9 mouse cellular contexts compared by ENCODE assay signal in the genomic region with DNA sequence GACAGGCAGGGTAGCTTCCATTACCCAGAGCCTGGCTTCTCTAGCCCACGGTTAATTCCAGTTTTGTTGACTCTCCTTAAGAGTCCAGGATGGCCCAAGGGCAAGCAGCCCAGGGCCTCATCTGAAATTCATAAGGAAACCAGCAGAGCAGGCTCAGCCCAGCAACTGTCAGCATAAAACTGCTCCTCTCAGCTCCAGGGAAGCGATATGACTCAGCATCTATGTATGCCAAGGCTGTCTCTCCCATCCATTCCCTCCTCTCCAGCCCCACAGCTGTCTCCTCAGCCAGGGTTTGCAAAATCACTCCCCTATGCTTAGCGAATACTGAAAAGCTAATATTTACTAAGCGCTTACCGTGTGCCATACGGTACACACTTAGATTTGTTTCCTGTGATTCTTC.
A peak's percentile ranks its signal among the peaks of the same experiment; 100 is the strongest.
DNase-seq lines count a peak whose midpoint lies in the region; ATAC-seq lines count a peak whose summit lies in the region.
"Had no signal": no experiment of that assay in that cellular context is flagged by ENCODE, and none has a peak within 500 bp of the region (broad histone marks: within the 10 kb centered on the region; RNA-seq: fewer than 3 reads in every experiment).

No protein-coding gene starts in this region.

- H3K27ac ChIP-seq in midbrain, embryonic 11.5 days (ENCODE audit: low read depth, low read length), result no peak overlapping the region
- H3K27ac ChIP-seq: lung, embryonic 15.5 days had no signal

- DNase-seq in layer of hippocampus, adult 8-10 months (ENCODE audit: low spot score in 2 of 2), result peak; percentile 62 to 68
- DNase-seq in layer of hippocampus, postnatal 14 days (ENCODE audit: low spot score in 2 of 2), result no peak
- DNase-seq in adrenal gland, postnatal 14 days, result peak; percentile 64
- DNase-seq in heart, adult 9 months (ENCODE audit: low spot score in 2 of 2), result peak; percentile 68 to 74
- DNase-seq in midbrain, embryonic 11.5 days (ENCODE audit: low spot score, missing footprints), result no peak
- no peak for DNase-seq in spleen, postnatal 36 days (ENCODE audit: low spot score in 2 of 2)
- DNase-seq in kidney, postnatal 36 days, result no peak
- no peak for DNase-seq in testis, postnatal 10 days (ENCODE audit: low spot score)

- 83% methylated on average over 6 of the region's 6 CpGs for WGBS in midbrain, embryonic 11.5 days

- no peaks in the 10 kb centered on the region for H3K36me3 ChIP-seq in midbrain, embryonic 11.5 days (ENCODE audit: control insufficient read depth, insufficient read depth, low read length)
- H3K36me3 ChIP-seq: lung, embryonic 15.5 days had no signal

- no peaks in the 10 kb centered on the region for H3K4me1 ChIP-seq in midbrain, embryonic 11.5 days (ENCODE audit: control insufficient read depth, insufficient read depth, low read length)
- H3K4me1 ChIP-seq: lung, embryonic 15.5 days had no signal

- H3K9me3 ChIP-seq in midbrain, embryonic 11.5 days (ENCODE audit: control insufficient read depth, low read length), result no peaks in the 10 kb centered on the region
- H3K9me3 ChIP-seq: lung, embryonic 15.5 days had no signal

- no peak overlapping the region for H3K9ac ChIP-seq in midbrain, embryonic 11.5 days (ENCODE audit: low read length)
- H3K9ac ChIP-seq: lung, embryonic 15.5 days had no signal

- ATAC-seq in midbrain, embryonic 11.5 days (ENCODE audit: low FRiP score), result peak; percentile 61

- H3K4me3 ChIP-seq in midbrain, embryonic 11.5 days (ENCODE audit: low read depth, low read length), result no peak overlapping the region
- H3K4me3 ChIP-seq: lung, embryonic 15.5 days had no signal

- no peaks in the 10 kb centered on the region for H3K27me3 ChIP-seq in midbrain, embryonic 11.5 days (ENCODE audit: control insufficient read depth, insufficient read depth, low read length)
- H3K27me3 ChIP-seq: lung, embryonic 15.5 days had no signal

- no peak overlapping the region for H3K4me2 ChIP-seq in midbrain, embryonic 11.5 days
- H3K4me2 ChIP-seq: lung, embryonic 15.5 days had no signal

Comparison
In these comparisons a context has a peak if more than half of its experiments do, and no peak if none do; other contexts are left out.
1. DNase-seq: peak in layer of hippocampus, adult 8-10 months (2 of 2), adrenal gland, postnatal 14 days (single experiment) and heart, adult 9 months (2 of 2); none in layer of hippocampus, postnatal 14 days (0 of 2), midbrain, embryonic 11.5 days (single experiment), spleen, postnatal 36 days (0 of 2), kidney, postnatal 36 days (0 of 2) and testis, postnatal 10 days (single experiment).